Mouse (Mus musculus) hindbrain, embryonic 13.5 days (tissue): ENCODE results near the gene Zbtb8a. TPM values are rescaled to one million over a fixed set of nuclear protein-coding genes. Genes with fewer than 3 reads are reported as not detected.

Experiments used
- ATAC-seq: fragments of 200-750 bp; cut with Nextera tagmentation; 2 replicates; pipeline ENCODE4 v1.8.0; 2017; ENCODE audit warnings: moderate TSS enrichment; ENCODE audit not compliant: low FRiP score
- H3K27ac ChIP-seq: fragments of 300-500 bp; sonication (generic); 2 replicates; pipeline ENCODE4 v1.5.1; 2015; ENCODE audit warnings: inconsistent platforms, mild to moderate bottlenecking, moderate library complexity
- H3K27me3 ChIP-seq: fragments of 300-500 bp; sonication (generic); 2 replicates; pipeline ENCODE4 v1.6.1; 2015; ENCODE audit warnings: mild to moderate bottlenecking, inconsistent platforms
- H3K36me3 ChIP-seq: fragments of 300-500 bp; sonication (generic); 2 replicates; pipeline ENCODE4 v1.6.1; 2015; ENCODE audit warnings: mild to moderate bottlenecking, inconsistent platforms
- H3K4me1 ChIP-seq: fragments of 300-500 bp; sonication (generic); replicated peaks from 2 replicates; pipeline ENCODE4 v1.6.1; 2015; ENCODE audit warnings: inconsistent platforms
- H3K4me2 ChIP-seq: fragments of 300-500 bp; sonication (generic); 2 replicates; pipeline ENCODE4 v1.6.1; 2015; ENCODE audit warnings: inconsistent platforms, mild to moderate bottlenecking, moderate library complexity
- H3K4me3 ChIP-seq: fragments of 300-500 bp; sonication (generic); 2 replicates; pipeline ENCODE4 v1.5.1; 2015; ENCODE audit warnings: mild to moderate bottlenecking, inconsistent platforms
- H3K9ac ChIP-seq: fragments of 300-500 bp; sonication (generic); 2 replicates; pipeline ENCODE4 v1.6.1; 2015; ENCODE audit warnings: mild to moderate bottlenecking, inconsistent platforms
- H3K9me3 ChIP-seq: fragments of 300-500 bp; sonication (generic); 2 replicates; pipeline ENCODE4 v1.6.1; 2016; ENCODE audit warnings: inconsistent platforms
- WGBS: fragments of 180-500 bp; shearing (Covaris S2); methylation state at CpG from one replicate; pipeline ENCODE4 v1.1.7; 2015; 5-methylcytosine and 5-hydroxymethylcytosine counted together
- polyA plus RNA-seq: library from polyadenylated mRNA; unstranded; fragments of >200 nt; fragmentation: Nextera tagmentation; extraction: Ambion mirVana; gene quantifications from 2 replicates; pipeline ENCODE4 v1.2.1, GENCODE M21; 2015

Gene Zbtb8a
- polyA plus RNA-seq, 1 experiment from 2014 or later: 18.9 TPM

- no peak overlapping the region for H3K27ac ChIP-seq
- H3K4me3 ChIP-seq: no peak overlapping the region
- no peak for ATAC-seq
- no peaks in the 10 kb centered on the region for H3K4me1 ChIP-seq
- no peaks in the 10 kb centered on the region for H3K27me3 ChIP-seq
- peaks cover 70% of the 10 kb centered on the region for H3K36me3 ChIP-seq
- no peak overlapping the region for H3K4me2 ChIP-seq
- WGBS: 89% methylated on average over 1 of the region's 1 CpGs
- H3K9ac ChIP-seq: no peak overlapping the region
- H3K9me3 ChIP-seq: no peaks in the 10 kb centered on the region
Observed at GRCm38 (mm10) chr4:129320876-129321275, 57.0 kb downstream of the Zbtb8a start.

DNA sequence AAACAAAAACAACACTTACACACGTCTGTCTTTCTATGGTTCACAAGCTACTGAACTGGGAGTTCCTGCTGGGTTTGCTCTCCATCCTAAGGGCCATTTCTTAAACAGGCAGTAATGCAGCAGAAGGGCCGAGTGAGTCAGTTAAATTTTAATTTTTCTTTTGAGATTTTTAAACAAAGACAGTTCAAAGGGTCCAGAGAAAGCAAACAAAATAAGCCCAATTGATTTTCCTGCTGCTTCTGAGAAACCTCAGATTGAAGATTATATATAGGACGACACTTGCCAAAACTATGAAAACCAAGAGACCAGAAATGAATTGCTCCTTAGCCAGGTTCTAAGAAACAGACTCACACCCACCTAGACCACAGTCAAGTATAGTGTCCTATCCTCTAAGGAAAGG lies 64.0 kb downstream of the Zbtb8a start:
- Histone ChIP-seq H3K36me3 (peaks cover 86% of the 10 kb centered on the region), H3K27ac (no peak overlapping the region), H3K4me2 (no peak overlapping the region), H3K27me3 (no peaks in the 10 kb centered on the region), H3K9ac (no peak overlapping the region), H3K4me1 (no peaks in the 10 kb centered on the region), H3K9me3 (no peaks in the 10 kb centered on the region), H3K4me3 (no peak overlapping the region)
- 81% methylated on average over 3 of the region's 3 CpGs for WGBS
- no peak for ATAC-seq

DNA sequence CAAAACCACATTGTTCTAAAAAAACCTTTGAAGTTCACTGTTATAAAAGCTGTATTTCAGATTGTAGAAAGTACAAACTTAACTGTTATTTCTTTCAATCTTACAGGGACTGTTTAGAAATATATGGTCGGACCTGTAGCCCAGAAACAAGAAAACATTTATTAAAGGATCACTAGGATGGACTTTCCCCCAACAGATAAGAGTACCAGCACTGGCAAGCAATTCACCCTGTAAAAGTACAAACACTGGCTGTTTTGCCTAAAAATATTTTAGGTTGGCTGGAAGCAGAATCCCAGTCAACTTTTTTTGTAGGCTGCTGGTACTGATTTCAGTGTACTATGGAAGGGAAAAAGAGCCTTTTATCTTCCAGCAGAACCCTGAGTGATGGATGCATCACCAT lies 70.0 kb downstream of the Zbtb8a start:
- no peak overlapping the region for H3K27ac ChIP-seq
- WGBS: 100% methylated on average over 1 of the region's 1 CpGs
- H3K36me3 ChIP-seq: peaks cover 68% of the 10 kb centered on the region
- H3K9me3 ChIP-seq: no peaks in the 10 kb centered on the region
- H3K4me2 ChIP-seq: no peak overlapping the region
- H3K9ac ChIP-seq: no peak overlapping the region
- H3K27me3 ChIP-seq: no peaks in the 10 kb centered on the region
- no peak for ATAC-seq
- no peak overlapping the region for H3K4me3 ChIP-seq
- H3K4me1 ChIP-seq: no peaks in the 10 kb centered on the region

DNA sequence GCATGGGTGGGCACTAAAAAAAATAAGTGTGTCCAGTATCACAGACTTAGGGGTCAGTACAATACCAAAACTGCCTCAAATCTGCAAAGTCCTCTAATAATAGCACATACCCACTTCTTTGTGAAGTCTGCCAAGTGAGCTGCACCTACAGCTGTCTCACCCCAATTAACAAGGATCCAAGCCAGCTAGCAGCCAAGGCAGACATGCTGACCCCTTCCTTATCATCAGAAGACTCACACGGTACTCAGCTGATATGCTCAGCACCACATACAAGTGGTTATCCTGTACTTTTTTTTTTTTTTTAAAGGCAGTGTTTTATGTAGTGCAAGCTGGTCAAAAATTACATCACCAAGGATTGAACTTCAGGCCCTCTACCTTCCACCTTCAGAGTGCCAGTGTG lies 73.6 kb downstream of the Zbtb8a start:
- Histone ChIP-seq H3K9ac (no peak overlapping the region), H3K27ac (no peak overlapping the region), H3K4me2 (no peak overlapping the region), H3K27me3 (no peaks in the 10 kb centered on the region), H3K9me3 (no peaks in the 10 kb centered on the region), H3K36me3 (peaks cover 40% of the 10 kb centered on the region), H3K4me3 (no peak overlapping the region), H3K4me1 (no peaks in the 10 kb centered on the region)
- 83% methylated on average over 1 of the region's 1 CpGs for WGBS
- no peak for ATAC-seq

DNA sequence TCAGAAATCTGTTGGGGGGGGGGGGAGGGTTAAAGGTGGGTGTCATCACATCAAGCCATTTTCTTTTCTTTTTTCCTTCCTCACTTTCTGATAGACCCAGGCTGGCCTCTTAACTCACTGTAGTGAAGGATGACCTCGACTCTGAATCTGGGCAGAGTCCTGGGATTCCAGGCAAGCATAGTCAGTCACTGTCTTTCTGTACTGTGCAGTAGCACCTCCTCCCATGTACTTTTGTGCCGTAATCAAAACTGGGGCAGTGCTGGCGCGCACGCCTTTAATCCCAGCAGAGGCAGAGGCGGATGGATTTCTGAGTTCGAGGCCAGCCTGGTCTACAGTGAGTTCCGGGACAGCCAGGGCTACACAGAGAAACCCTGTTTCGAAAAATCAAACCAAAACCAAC lies 74.1 kb downstream of the Zbtb8a start:
- no peaks in the 10 kb centered on the region for H3K4me1 ChIP-seq
- no peak for ATAC-seq
- no peak overlapping the region for H3K9ac ChIP-seq
- WGBS: 95% methylated on average over 9 of the region's 9 CpGs
- H3K27me3 ChIP-seq: no peaks in the 10 kb centered on the region
- H3K36me3 ChIP-seq: peaks cover 35% of the 10 kb centered on the region
- no peak overlapping the region for H3K4me2 ChIP-seq
- no peaks in the 10 kb centered on the region for H3K9me3 ChIP-seq
- H3K4me3 ChIP-seq: no peak overlapping the region
- no peak overlapping the region for H3K27ac ChIP-seq

Other genes with a start within 250 kb of the Zbtb8a start
- gene Fndc5, start 241.1 kb downstream of the Zbtb8a start, polyA plus RNA-seq: 5.4 and 6.5 TPM in 2 replicates
- 17.6 and 18.0 TPM in 2 replicates for gene S100pbp, start 188.4 kb downstream of the Zbtb8a start, polyA plus RNA-seq
- gene Yars, start 188.4 kb downstream of the Zbtb8a start, polyA plus RNA-seq: 104 and 106 TPM in 2 replicates
- 5.3 and 5.4 TPM in 2 replicates for gene C77080, start 116.7 kb downstream of the Zbtb8a start, polyA plus RNA-seq
- 1.1 and 1.4 TPM in 2 replicates for gene Sync, start 90.5 kb downstream of the Zbtb8a start, polyA plus RNA-seq
- gene Rbbp4, start 42.7 kb downstream of the Zbtb8a start, polyA plus RNA-seq: 366 and 373 TPM in 2 replicates
- gene Zbtb8os, start 42.4 kb downstream of the Zbtb8a start, polyA plus RNA-seq: 26.8 and 28.8 TPM in 2 replicates
- 13.6 and 13.9 TPM in 2 replicates for gene Zbtb8b, start 62.7 kb upstream of the Zbtb8a start, polyA plus RNA-seq
- 34.9 and 36.2 TPM in 2 replicates for gene Bsdc1, start 83.5 kb upstream of the Zbtb8a start, polyA plus RNA-seq
- 0.13 TPM in 1 of 2 replicates, not detected in the other for gene Tssk3, start 112.9 kb upstream of the Zbtb8a start, polyA plus RNA-seq
- 0.36 TPM in 1 of 2 replicates, not detected in the other for gene Fam229a, start 113.1 kb upstream of the Zbtb8a start, polyA plus RNA-seq
- 1,788 and 1,829 TPM in 2 replicates for gene Marcksl1, start 135.5 kb upstream of the Zbtb8a start, polyA plus RNA-seq
- gene Hdac1, start 164.6 kb upstream of the Zbtb8a start, polyA plus RNA-seq: 111 and 113 TPM in 2 replicates
- 7.6 and 11.1 TPM in 2 replicates for gene Lck, start 195.5 kb upstream of the Zbtb8a start, polyA plus RNA-seq
- 0.80 and 0.87 TPM in 2 replicates for gene Fam167b, start 200.4 kb upstream of the Zbtb8a start, polyA plus RNA-seq
- 208 and 212 TPM in 2 replicates for gene Eif3i, start 222.5 kb upstream of the Zbtb8a start, polyA plus RNA-seq
- gene Tmem234, start 222.6 kb upstream of the Zbtb8a start, polyA plus RNA-seq: 195 and 196 TPM in 2 replicates
- gene Dcdc2b, start 236.1 kb upstream of the Zbtb8a start, polyA plus RNA-seq: 4.0 and 4.3 TPM in 2 replicates
- 30.0 and 37.8 TPM in 2 replicates for gene Iqcc, start 241.0 kb upstream of the Zbtb8a start, polyA plus RNA-seq
- 130 and 135 TPM in 2 replicates for gene Ccdc28b, start 245.8 kb upstream of the Zbtb8a start, polyA plus RNA-seq